Mouse (Mus musculus): ENCODE data around the gene C2cd5.
A peak's percentile ranks its signal among the peaks of the same experiment; 100 is the strongest.

Gene C2cd5

DNA sequence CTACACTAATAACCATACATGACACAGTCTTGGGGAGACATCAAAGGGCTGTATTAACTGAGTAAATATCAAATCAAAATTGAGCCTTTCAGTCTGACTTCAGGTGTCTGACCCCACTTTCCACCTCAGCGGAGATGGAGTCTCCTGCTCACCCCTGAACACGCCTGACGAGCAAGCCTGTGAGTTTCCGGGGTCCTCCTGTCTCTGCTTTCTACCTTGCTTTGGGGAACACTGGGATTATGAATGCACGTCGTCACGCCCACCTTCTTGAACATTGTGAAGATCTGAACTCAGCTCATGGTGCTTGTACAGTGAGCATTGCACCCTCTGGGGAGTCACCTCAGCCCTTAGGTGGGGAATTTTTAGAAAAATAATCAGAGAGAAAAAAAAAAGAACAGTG lies 126.7 kb downstream of the C2cd5 start:
- DNase-seq, result no peak

DNA sequence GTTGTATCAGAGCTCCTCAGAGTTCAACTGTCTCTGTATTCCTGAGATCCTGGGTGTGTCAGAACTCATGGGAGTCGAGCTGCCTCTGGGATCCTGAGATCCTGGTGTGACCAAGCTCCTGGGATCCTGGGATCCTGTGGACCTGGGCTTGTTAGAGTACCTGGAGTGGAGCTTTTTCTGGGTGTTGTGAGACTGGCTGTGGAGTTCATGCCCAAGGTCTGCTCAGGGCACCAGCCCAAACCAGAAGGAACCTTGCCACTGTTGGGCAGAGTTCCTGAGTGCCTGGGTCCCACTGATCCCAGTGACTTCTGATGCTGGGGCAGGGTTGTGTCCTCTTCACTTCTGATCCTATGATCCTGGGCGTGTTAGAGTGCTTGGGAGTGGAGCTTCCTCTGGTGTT lies 127.7 kb downstream of the C2cd5 start:
- no peak for DNase-seq

DNA sequence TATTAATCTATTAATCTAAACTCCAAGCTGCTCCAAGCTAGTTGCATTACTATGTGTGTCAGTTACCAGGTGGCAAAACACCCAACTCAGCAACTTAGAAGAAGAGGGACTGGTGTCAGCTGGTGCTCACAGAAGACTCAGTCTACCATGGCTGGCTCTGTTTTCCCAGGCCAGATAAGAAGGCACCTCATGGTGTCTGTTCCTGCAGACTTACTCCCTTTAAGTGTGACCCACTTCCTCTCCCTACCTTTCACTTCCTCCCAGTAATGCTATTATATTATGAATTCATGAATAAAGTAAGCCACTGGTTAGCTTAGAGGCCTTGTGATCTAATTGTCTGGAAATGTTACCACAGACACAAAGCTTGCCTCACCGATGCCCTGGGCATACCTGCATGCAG lies 132.5 kb downstream of the C2cd5 start:
- no peak for DNase-seq

DNA sequence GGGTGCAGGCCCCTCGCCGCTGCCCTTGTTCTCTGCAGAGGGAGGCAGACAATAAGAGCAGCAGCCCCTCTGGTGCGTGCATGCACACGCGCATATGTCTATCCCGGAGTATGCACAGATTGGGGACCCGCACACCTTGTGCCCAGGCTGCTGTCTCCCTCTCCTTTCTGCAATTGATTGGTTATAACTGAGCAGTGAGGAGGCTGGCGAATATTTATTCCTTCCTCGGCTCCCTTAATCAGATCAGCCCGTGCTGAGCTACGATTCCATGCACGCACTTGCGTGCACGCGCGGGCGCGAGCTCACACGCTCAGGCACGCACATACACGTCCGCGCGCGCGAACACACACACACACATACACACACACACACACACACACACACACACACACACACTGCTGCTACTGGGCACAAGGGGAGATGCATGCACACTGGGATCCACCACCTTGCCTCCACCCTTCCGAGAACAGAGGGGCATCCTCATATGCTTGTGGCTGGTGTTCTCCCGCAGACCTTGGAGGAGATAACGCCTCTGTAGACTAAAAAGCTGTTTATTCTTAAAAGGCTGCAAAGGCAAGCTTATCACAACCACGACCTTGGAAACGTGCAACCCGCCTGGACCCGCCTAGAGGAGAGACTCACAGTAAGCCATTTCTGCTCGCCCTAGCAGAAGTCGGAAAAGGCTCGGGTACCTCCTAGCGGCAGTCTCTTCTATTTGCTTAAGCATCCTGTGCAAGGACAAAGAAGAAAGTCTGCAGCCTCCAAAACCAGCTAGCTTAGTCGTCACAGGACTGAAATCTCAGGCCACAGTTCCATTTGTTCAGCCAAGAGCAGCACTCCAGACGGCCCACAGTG lies 135.2 kb downstream of the C2cd5 start:
- peak; percentile 73 for DNase-seq

DNA sequence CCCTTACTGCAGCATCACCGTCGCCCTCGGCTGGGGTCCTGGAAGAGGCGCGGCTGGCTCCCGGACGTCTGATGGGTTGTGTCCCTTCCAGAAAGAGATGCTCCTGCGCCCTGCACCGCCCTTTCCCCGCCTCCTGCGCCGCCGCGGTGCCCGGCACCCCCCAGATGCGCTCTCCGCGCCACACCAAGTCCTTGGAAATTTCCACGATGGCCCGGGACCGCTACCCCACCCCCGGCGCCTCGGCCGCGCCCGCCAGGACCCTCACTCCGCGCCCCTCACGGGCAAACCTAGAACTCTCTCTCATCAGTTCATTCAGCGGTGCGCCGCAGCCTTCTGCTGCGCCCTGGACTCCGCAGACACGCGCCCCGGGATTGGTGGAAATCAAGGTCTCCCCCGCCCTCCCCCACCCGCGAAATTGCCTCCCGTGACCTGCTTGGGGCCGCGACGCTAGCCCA lies 135.8 kb downstream of the C2cd5 start, which contains the start of gene St8sia1:
St8sia1 (minus strand) TSS at position 377 of the 455 bp plus-strand sequence.
- DNase-seq, result peak; percentile 6

DNA sequence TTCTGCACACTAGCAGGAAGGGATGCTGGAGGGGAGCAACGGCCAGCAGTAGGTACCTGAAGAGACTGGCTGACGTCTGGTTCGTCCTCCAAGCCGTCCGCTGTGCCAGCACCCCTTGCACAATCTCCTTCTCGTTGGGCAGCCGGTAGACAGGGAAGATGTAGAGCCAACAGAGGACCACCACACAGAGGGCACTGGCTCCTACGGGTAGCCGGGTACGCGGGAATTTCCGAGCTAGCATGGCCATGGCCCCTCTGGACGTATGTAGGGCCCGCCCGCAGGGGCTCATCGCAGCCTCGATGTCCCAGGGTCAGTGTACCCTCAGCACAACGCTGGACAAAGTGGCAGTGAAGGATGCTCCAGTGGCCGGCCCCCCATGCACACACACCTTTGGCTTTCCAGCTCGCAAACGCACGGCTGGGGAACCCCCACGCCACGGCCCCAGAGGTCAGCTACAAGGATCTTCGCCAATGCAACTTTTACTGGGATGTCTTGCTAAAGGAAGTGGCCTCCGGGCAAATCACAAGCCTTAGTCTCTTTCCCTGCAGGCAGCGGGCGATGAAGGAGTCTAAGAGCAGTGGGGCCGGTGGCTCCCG lies 136.4 kb downstream of the C2cd5 start:
- DNase-seq, result no peak

DNA sequence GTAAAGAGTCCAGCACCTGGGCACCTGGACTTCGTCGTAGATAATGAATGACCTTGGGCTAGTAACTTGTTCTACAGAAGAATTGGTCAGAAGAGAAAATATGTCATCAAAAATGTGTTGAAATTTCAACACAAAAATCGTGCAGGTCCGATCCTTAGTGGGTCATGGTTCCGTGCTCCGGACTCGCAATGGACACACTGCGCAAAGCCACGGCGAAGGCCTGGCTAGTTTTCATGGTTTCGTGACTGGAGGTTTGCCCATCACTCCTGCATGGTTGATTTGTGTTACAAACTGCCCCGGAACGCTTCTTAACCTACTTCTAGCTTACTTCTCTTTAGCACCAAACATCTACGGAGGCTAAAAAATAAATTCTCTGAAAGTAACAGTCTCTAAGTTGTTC lies 137.1 kb downstream of the C2cd5 start:
- DNase-seq, result no peak

DNA sequence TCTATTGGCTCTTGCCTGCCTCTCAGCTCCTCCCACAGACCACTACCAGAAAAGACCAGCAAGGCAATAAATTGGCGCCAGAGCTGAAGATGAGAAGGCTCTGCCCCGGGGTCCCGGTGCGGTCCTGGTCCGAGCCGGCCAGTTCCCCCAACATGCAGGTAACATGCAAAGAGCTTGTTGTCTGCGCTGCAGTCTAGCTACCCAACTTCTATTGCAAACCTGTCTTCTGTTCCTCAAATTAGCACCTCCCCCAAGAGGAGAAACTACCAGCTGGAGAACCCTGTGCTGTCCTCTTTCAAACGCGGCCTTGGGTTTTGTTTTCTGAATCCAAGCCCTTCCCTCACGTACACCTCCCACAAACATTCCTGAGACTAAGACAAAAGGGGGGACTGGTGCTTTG lies 137.5 kb downstream of the C2cd5 start:
- no peak for DNase-seq

DNA sequence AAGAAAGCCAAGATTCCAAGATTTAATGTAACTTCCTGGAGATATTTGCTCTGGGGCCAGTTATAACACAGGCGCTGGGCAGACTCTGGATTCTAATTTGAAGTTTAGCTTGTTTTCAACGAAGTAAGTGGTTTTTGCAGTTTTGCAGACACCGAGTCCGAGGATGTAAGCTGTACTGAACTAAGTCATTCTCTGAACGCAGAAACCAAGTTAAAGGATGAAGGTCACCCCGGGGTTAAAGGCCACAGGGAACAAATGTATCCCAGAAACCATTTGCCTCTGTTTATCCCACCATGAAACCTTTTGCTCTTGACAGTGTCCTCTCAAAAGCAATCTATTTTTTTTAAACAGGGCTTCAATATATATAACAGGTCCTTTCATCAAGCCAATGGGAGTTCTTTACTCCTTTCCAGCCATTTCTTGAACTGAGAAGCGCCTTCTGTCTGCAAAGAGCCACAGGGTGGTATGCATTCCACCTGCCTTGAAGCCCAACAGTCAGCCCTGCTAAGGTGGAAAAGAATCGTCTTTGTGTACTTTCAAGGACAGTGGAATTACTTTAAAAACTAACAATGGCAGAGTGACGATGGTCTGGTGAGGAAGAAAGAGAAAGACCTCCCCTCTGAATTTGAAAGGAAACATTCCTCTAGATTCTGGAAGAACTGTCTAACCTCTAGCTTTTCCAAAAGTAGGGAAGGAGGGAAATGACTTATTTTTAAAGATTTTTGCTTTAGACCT lies 138.1 kb downstream of the C2cd5 start:
- DNase-seq, result no peak

All from lung, postnatal 10 days (tissue).